Mouse (Mus musculus): ENCODE measurements around the gene Hdac9. TPM values are rescaled to one million over a fixed set of nuclear protein-coding genes. Genes with fewer than 3 reads are reported as not detected.

Gene Hdac9
- polyA plus RNA-seq, 1 experiment from 2014 or later: 1.6 TPM

GRCm38 (mm10) chr12:34888694-34889093, 28.2 kb downstream of the Hdac9 start:
- H3K27me3 ChIP-seq (ENCODE audit: control insufficient read depth, insufficient read depth, low read depth, low read length): no peaks in the 10 kb centered on the region
- H3K9me3 ChIP-seq (replicated peaks; ENCODE audit: control insufficient read depth, low read length): no peaks in the 10 kb centered on the region
- no peak overlapping the region for H3K9ac ChIP-seq (ENCODE audit: low read depth, low read length)
- no peak overlapping the region for H3K4me3 ChIP-seq (ENCODE audit: low read depth, low read length)
- ATAC-seq (ENCODE audit: low read depth): no peak
- H3K36me3 ChIP-seq (ENCODE audit: control insufficient read depth, insufficient read depth): no peaks in the 10 kb centered on the region
- 55% methylated on average over 4 of the region's 4 CpGs for WGBS (ENCODE audit: insufficient replicate concordance)
- no peak overlapping the region for H3K27ac ChIP-seq (ENCODE audit: low read length)
- no peak overlapping the region for H3K4me2 ChIP-seq (ENCODE audit: low read depth, low read length)
- no peaks in the 10 kb centered on the region for H3K4me1 ChIP-seq (ENCODE audit: control insufficient read depth, low read depth, low read length)

GRCm38 (mm10) chr12:34874926-34875325, 42.0 kb downstream of the Hdac9 start:
- ATAC-seq (ENCODE audit: low read depth): no peak

GRCm38 (mm10) chr12:34871028-34871427, 45.9 kb downstream of the Hdac9 start:
- no peak for ATAC-seq (ENCODE audit: low read depth)
- no peak overlapping the region for H3K4me3 ChIP-seq (ENCODE audit: low read depth, low read length)
- H3K9ac ChIP-seq (ENCODE audit: low read depth, low read length): no peak overlapping the region
- no peaks in the 10 kb centered on the region for H3K36me3 ChIP-seq (ENCODE audit: control insufficient read depth, insufficient read depth)
- H3K27me3 ChIP-seq (ENCODE audit: control insufficient read depth, insufficient read depth, low read depth, low read length): no peaks in the 10 kb centered on the region
- H3K27ac ChIP-seq (ENCODE audit: low read length): no peak overlapping the region
- 73% methylated on average over 7 of the region's 7 CpGs for WGBS (ENCODE audit: insufficient replicate concordance)
- H3K4me2 ChIP-seq (ENCODE audit: low read depth, low read length): no peak overlapping the region
- no peaks in the 10 kb centered on the region for H3K4me1 ChIP-seq (ENCODE audit: control insufficient read depth, low read depth, low read length)
- H3K9me3 ChIP-seq (replicated peaks; ENCODE audit: control insufficient read depth, low read length): no peaks in the 10 kb centered on the region

More at GRCm38 (mm10) chr12:34874926-34875325, 42.0 kb downstream of the Hdac9 start:
- H3K9me3 ChIP-seq (replicated peaks; ENCODE audit: control insufficient read depth, low read length): no peaks in the 10 kb centered on the region
- no peak overlapping the region for H3K4me3 ChIP-seq (ENCODE audit: low read depth, low read length)
- no peaks in the 10 kb centered on the region for H3K4me1 ChIP-seq (ENCODE audit: control insufficient read depth, low read depth, low read length)
- no peak overlapping the region for H3K4me2 ChIP-seq (ENCODE audit: low read depth, low read length)
- no peak overlapping the region for H3K27ac ChIP-seq (ENCODE audit: low read length)
- H3K36me3 ChIP-seq (ENCODE audit: control insufficient read depth, insufficient read depth): no peaks in the 10 kb centered on the region
- no peaks in the 10 kb centered on the region for H3K27me3 ChIP-seq (ENCODE audit: control insufficient read depth, insufficient read depth, low read depth, low read length)
- WGBS (ENCODE audit: insufficient replicate concordance): 61% methylated on average over 2 of the region's 2 CpGs
- H3K9ac ChIP-seq (ENCODE audit: low read depth, low read length): no peak overlapping the region

GRCm38 (mm10) chr12:34841196-34841595, 75.7 kb downstream of the Hdac9 start:
- no peak for ATAC-seq (ENCODE audit: low read depth)
- H3K27me3 ChIP-seq (ENCODE audit: control insufficient read depth, insufficient read depth, low read depth, low read length): no peaks in the 10 kb centered on the region
- H3K4me3 ChIP-seq (ENCODE audit: low read depth, low read length): no peak overlapping the region
- no peaks in the 10 kb centered on the region for H3K9me3 ChIP-seq (replicated peaks; ENCODE audit: control insufficient read depth, low read length)
- H3K36me3 ChIP-seq (ENCODE audit: control insufficient read depth, insufficient read depth): no peaks in the 10 kb centered on the region
- WGBS (ENCODE audit: insufficient replicate concordance): 66% methylated on average over 4 of the region's 4 CpGs
- H3K4me2 ChIP-seq (ENCODE audit: low read depth, low read length): no peak overlapping the region
- H3K9ac ChIP-seq (ENCODE audit: low read depth, low read length): no peak overlapping the region
- H3K27ac ChIP-seq (ENCODE audit: low read length): no peak overlapping the region
- no peaks in the 10 kb centered on the region for H3K4me1 ChIP-seq (ENCODE audit: control insufficient read depth, low read depth, low read length)

- Histone ChIP-seq H3K4me2 (ENCODE audit: low read depth, low read length) (no peak overlapping the region), H3K27ac (ENCODE audit: low read length) (no peak overlapping the region), H3K4me1 (ENCODE audit: control insufficient read depth, low read depth, low read length) (no peaks in the 10 kb centered on the region), H3K9ac (ENCODE audit: low read depth, low read length) (no peak overlapping the region), H3K27me3 (ENCODE audit: control insufficient read depth, insufficient read depth, low read depth, low read length) (no peaks in the 10 kb centered on the region), H3K4me3 (ENCODE audit: low read depth, low read length) (no peak overlapping the region), H3K9me3 (replicated peaks; ENCODE audit: control insufficient read depth, low read length) (no peaks in the 10 kb centered on the region), H3K36me3 (ENCODE audit: control insufficient read depth, insufficient read depth) (no peaks in the 10 kb centered on the region)
- ATAC-seq (ENCODE audit: low read depth): no peak
- 55% methylated on average over 5 of the region's 5 CpGs for WGBS (ENCODE audit: insufficient replicate concordance)
Observed at GRCm38 (mm10) chr12:34837318-34837717, 79.6 kb downstream of the Hdac9 start.

GRCm38 (mm10) chr12:34836864-34837263, 80.0 kb downstream of the Hdac9 start:
- Histone ChIP-seq H3K27me3 (ENCODE audit: control insufficient read depth, insufficient read depth, low read depth, low read length) (no peaks in the 10 kb centered on the region), H3K9me3 (replicated peaks; ENCODE audit: control insufficient read depth, low read length) (no peaks in the 10 kb centered on the region), H3K27ac (ENCODE audit: low read length) (no peak overlapping the region), H3K4me1 (ENCODE audit: control insufficient read depth, low read depth, low read length) (no peaks in the 10 kb centered on the region), H3K4me2 (ENCODE audit: low read depth, low read length) (no peak overlapping the region), H3K9ac (ENCODE audit: low read depth, low read length) (no peak overlapping the region), H3K36me3 (ENCODE audit: control insufficient read depth, insufficient read depth) (no peaks in the 10 kb centered on the region), H3K4me3 (ENCODE audit: low read depth, low read length) (no peak overlapping the region)
- 33% methylated on average over 1 of the region's 1 CpGs for WGBS (ENCODE audit: insufficient replicate concordance)
- ATAC-seq (ENCODE audit: low read depth): no peak

- Histone ChIP-seq H3K27ac (ENCODE audit: low read length) (no peak overlapping the region), H3K4me1 (ENCODE audit: control insufficient read depth, low read depth, low read length) (no peaks in the 10 kb centered on the region), H3K27me3 (ENCODE audit: control insufficient read depth, insufficient read depth, low read depth, low read length) (no peaks in the 10 kb centered on the region), H3K4me2 (ENCODE audit: low read depth, low read length) (no peak overlapping the region), H3K9ac (ENCODE audit: low read depth, low read length) (no peak overlapping the region), H3K36me3 (ENCODE audit: control insufficient read depth, insufficient read depth) (no peaks in the 10 kb centered on the region), H3K4me3 (ENCODE audit: low read depth, low read length) (no peak overlapping the region), H3K9me3 (replicated peaks; ENCODE audit: control insufficient read depth, low read length) (no peaks in the 10 kb centered on the region)
- WGBS (ENCODE audit: insufficient replicate concordance): 42% methylated on average over 1 of the region's 1 CpGs
- no peak for ATAC-seq (ENCODE audit: low read depth)
Observed at GRCm38 (mm10) chr12:34836085-34836484, 80.8 kb downstream of the Hdac9 start.

- Histone ChIP-seq H3K4me3 (ENCODE audit: low read depth, low read length) (no peak overlapping the region), H3K36me3 (ENCODE audit: control insufficient read depth, insufficient read depth) (no peaks in the 10 kb centered on the region), H3K27me3 (ENCODE audit: control insufficient read depth, insufficient read depth, low read depth, low read length) (no peaks in the 10 kb centered on the region), H3K4me1 (ENCODE audit: control insufficient read depth, low read depth, low read length) (no peaks in the 10 kb centered on the region), H3K4me2 (ENCODE audit: low read depth, low read length) (no peak overlapping the region), H3K9ac (ENCODE audit: low read depth, low read length) (no peak overlapping the region), H3K27ac (ENCODE audit: low read length) (no peak overlapping the region), H3K9me3 (replicated peaks; ENCODE audit: control insufficient read depth, low read length) (no peaks in the 10 kb centered on the region)
- 48% methylated on average over 3 of the region's 3 CpGs for WGBS (ENCODE audit: insufficient replicate concordance)
- ATAC-seq (ENCODE audit: low read depth): no peak
Observed at GRCm38 (mm10) chr12:34835493-34835892, 81.4 kb downstream of the Hdac9 start.

- WGBS (ENCODE audit: insufficient replicate concordance): 63% methylated on average over 3 of the region's 3 CpGs
- Histone ChIP-seq H3K27ac (ENCODE audit: low read length) (no peak overlapping the region), H3K4me2 (ENCODE audit: low read depth, low read length) (no peak overlapping the region), H3K4me3 (ENCODE audit: low read depth, low read length) (no peak overlapping the region), H3K36me3 (ENCODE audit: control insufficient read depth, insufficient read depth) (no peaks in the 10 kb centered on the region), H3K9ac (ENCODE audit: low read depth, low read length) (no peak overlapping the region), H3K27me3 (ENCODE audit: control insufficient read depth, insufficient read depth, low read depth, low read length) (no peaks in the 10 kb centered on the region), H3K9me3 (replicated peaks; ENCODE audit: control insufficient read depth, low read length) (no peaks in the 10 kb centered on the region), H3K4me1 (ENCODE audit: control insufficient read depth, low read depth, low read length) (no peaks in the 10 kb centered on the region)
- no peak for ATAC-seq (ENCODE audit: low read depth)
Observed at GRCm38 (mm10) chr12:34828684-34829083, 88.2 kb downstream of the Hdac9 start.

Measured in liver, embryonic 16.5 days (tissue).